Mouse (Mus musculus): ENCODE data around the gene Sema4b. TPM values are rescaled to one million over a fixed set of nuclear protein-coding genes. Genes with fewer than 3 reads are reported as not detected.

The Sema4b gene
- polyA plus RNA-seq, 1 experiment from 2014 or later: 11.6 TPM

DNA sequence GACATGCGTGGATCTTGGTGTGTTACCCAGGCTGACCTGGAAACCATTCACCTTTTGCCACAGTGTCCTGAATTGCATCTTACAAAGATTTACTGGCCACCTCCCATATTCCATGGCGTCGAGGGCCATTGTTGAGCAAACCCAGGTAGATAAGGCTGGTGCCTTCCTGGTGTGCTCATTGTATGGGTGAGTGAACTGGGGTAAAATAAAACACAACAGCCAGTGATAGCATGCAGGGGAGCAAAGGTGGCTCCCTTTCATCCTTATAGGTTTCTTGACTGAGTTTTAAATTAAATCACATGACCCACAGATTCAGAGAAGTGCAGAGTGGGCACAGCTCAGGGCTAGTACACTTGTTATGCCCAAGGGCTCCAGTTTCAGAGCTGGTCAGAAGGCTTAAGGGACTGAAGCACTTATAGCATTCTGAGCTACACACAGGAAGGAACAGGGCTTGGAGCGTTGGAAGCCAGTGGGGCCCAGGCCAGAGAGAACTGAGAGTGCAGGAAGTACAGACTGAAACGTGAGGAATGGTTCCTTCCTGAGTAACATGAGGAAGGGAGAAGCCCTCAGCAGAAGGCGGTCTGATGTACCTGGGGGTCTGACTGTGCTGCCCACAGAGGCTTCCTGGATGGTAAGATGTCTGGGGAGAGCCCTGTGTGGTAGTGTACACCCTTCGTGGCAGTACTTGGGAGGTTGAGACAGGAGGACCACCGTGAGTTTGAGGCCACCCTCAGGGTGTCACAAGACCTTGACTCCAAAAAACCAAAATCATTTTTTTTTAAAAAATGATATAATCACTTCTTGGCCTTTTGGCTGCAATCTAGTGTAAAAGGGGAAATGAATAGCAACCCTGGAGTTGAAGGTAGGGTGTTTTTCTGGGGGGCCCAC lies 14.3 kb upstream of the Sema4b start:
- whole genome bisulfite sequencing: 55% methylated on average over 8 of the region's 8 CpGs
- peaks cover 5% of the 10 kb centered on the region; the same call in 1 of the 2 replicates for H3K4me1 ChIP-seq (ENCODE audit: insufficient read depth, low read depth, low read length)
- no peak overlapping the region for H3K9ac ChIP-seq (replicated peaks; ENCODE audit: low read depth)
- no peak overlapping the region for H3K4me2 ChIP-seq (replicated peaks; ENCODE audit: low read depth, low read length)
- no peak overlapping the region for H3K4me3 ChIP-seq (ENCODE audit: low read depth, low read length)
- no peaks in the 10 kb centered on the region for H3K36me3 ChIP-seq (ENCODE audit: insufficient read depth, low read length)
- no peak overlapping the region for H3K27ac ChIP-seq (ENCODE audit: low read length)
- no peak for DNase-seq (ENCODE audit: low spot score)
- ATAC-seq: no peak
- H3K27me3 ChIP-seq (replicated peaks; ENCODE audit: insufficient read depth, low read length): no peaks in the 10 kb centered on the region
- TF ChIP-seq CTCF (IDR thresholded peaks at IDR 0.05) (no peak), EP300 (IDR thresholded peaks at IDR 0.05) (no peak)
- no peaks in the 10 kb centered on the region for H3K9me3 ChIP-seq (ENCODE audit: low read length)

DNA sequence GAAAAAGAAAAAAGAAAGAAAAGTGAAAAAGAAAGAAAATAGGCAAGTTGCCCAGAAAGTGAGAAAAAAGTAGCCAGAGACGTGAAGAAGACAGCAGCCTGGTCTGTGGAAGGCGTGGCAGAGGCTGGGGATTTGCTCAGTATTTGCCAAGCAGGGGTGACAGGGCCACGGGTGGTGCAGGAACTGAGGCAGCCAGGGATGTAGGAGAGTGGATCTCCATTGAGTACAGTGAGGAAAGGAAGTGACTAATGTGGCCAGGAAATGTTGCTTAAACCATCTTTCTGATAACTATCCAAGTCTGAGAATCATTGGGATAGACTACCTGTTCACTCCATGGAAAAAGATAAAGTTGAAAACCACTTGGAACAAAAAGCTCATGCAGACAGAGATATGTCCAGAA lies 10.5 kb upstream of the Sema4b start:
- ATAC-seq (no peak), DNase-seq (ENCODE audit: low spot score) (no peak)
- Histone ChIP-seq H3K9me3 (ENCODE audit: low read length) (no peaks in the 10 kb centered on the region), H3K4me1 (ENCODE audit: insufficient read depth, low read depth, low read length) (peaks cover 4% of the 10 kb centered on the region; the same call in 1 of the 2 replicates), H3K9ac (replicated peaks; ENCODE audit: low read depth) (no peak overlapping the region), H3K27me3 (replicated peaks; ENCODE audit: insufficient read depth, low read length) (no peaks in the 10 kb centered on the region), H3K4me3 (ENCODE audit: low read depth, low read length) (no peak overlapping the region), H3K4me2 (replicated peaks; ENCODE audit: low read depth, low read length) (no peak overlapping the region), H3K36me3 (ENCODE audit: insufficient read depth, low read length) (no peaks in the 10 kb centered on the region), H3K27ac (ENCODE audit: low read length) (no peak overlapping the region)
- WGBS: 31% methylated on average over 3 of the region's 3 CpGs
- no peak for TF ChIP-seq CTCF (IDR thresholded peaks at IDR 0.05)
- TF ChIP-seq EP300 (IDR thresholded peaks at IDR 0.05): no peak

- TF ChIP-seq CTCF (IDR thresholded peaks at IDR 0.05) (no peak), EP300 (IDR thresholded peaks at IDR 0.05) (no peak)
- H3K27me3 ChIP-seq (replicated peaks; ENCODE audit: insufficient read depth, low read length): no peaks in the 10 kb centered on the region
- WGBS: 91% methylated on average over 3 of the region's 3 CpGs
- H3K9me3 ChIP-seq (ENCODE audit: low read length): no peaks in the 10 kb centered on the region
- no peak overlapping the region for H3K9ac ChIP-seq (replicated peaks; ENCODE audit: low read depth)
- ATAC-seq (no peak), DNase-seq (ENCODE audit: low spot score) (no peak)
- H3K4me3 ChIP-seq (ENCODE audit: low read depth, low read length): no peak overlapping the region
- H3K4me1 ChIP-seq (ENCODE audit: insufficient read depth, low read depth, low read length): no peaks in the 10 kb centered on the region
- H3K4me2 ChIP-seq (replicated peaks; ENCODE audit: low read depth, low read length): no peak overlapping the region
- H3K36me3 ChIP-seq (ENCODE audit: insufficient read depth, low read length): no peaks in the 10 kb centered on the region
- H3K27ac ChIP-seq (ENCODE audit: low read length): no peak overlapping the region
These were observed 9.2 kb upstream of the Sema4b start for GRCm38 (mm10) chr7:80177438-80177837.

GRCm38 (mm10) chr7:80178037-80178729 lies 8.5 kb upstream of the Sema4b start:
- ATAC-seq (no peak), DNase-seq (ENCODE audit: low spot score) (no peak)
- no peaks in the 10 kb centered on the region for H3K27me3 ChIP-seq (replicated peaks; ENCODE audit: insufficient read depth, low read length)
- no peak overlapping the region for H3K4me2 ChIP-seq (replicated peaks; ENCODE audit: low read depth, low read length)
- no peak overlapping the region for H3K27ac ChIP-seq (ENCODE audit: low read length)
- H3K4me3 ChIP-seq (ENCODE audit: low read depth, low read length): no peak overlapping the region
- H3K36me3 ChIP-seq (ENCODE audit: insufficient read depth, low read length): no peaks in the 10 kb centered on the region
- no peaks in the 10 kb centered on the region for H3K4me1 ChIP-seq (ENCODE audit: insufficient read depth, low read depth, low read length)
- WGBS: 85% methylated on average over 10 of the region's 10 CpGs
- H3K9me3 ChIP-seq (ENCODE audit: low read length): no peaks in the 10 kb centered on the region
- no peak overlapping the region for H3K9ac ChIP-seq (replicated peaks; ENCODE audit: low read depth)
- TF ChIP-seq CTCF (IDR thresholded peaks at IDR 0.05) (no peak), EP300 (IDR thresholded peaks at IDR 0.05) (no peak)

DNA sequence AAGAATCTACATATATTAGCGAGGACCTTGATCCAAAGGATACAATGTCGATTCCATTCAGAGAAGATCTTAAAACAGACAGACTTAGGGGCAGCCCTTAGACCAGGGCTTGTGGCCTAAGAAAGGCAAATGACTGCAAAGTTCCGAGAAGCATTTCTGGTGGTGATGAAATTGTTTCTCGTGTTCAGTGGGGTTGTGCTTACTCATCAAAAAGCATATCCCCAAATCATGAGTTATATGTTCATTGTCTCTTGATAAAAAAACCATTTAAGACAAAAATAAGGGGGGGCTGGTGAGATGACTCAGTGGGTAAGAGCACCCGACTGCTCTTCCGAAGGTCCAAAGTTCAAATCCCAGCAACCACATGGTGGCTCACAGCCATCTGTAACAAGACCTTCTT lies 7.3 kb upstream of the Sema4b start:
- TF ChIP-seq EP300 (IDR thresholded peaks at IDR 0.05): no peak
- TF ChIP-seq CTCF (IDR thresholded peaks at IDR 0.05): no peak
- WGBS: 83% methylated on average over 6 of the region's 6 CpGs

GRCm38 (mm10) chr7:80179790-80180189 lies 6.9 kb upstream of the Sema4b start:
- no peak overlapping the region for H3K27ac ChIP-seq (ENCODE audit: low read length)
- H3K4me3 ChIP-seq (ENCODE audit: low read depth, low read length): no peak overlapping the region
- DNase-seq (ENCODE audit: low spot score): no peak
- no peak for ATAC-seq
- no peak overlapping the region for H3K9ac ChIP-seq (replicated peaks; ENCODE audit: low read depth)
- no peaks in the 10 kb centered on the region for H3K36me3 ChIP-seq (ENCODE audit: insufficient read depth, low read length)
- WGBS: 88% methylated on average over 6 of the region's 6 CpGs
- TF ChIP-seq EP300 (IDR thresholded peaks at IDR 0.05) (no peak), CTCF (IDR thresholded peaks at IDR 0.05) (no peak)
- H3K4me1 ChIP-seq (ENCODE audit: insufficient read depth, low read depth, low read length): no peaks in the 10 kb centered on the region
- H3K27me3 ChIP-seq (replicated peaks; ENCODE audit: insufficient read depth, low read length): no peaks in the 10 kb centered on the region
- no peak overlapping the region for H3K4me2 ChIP-seq (replicated peaks; ENCODE audit: low read depth, low read length)
- H3K9me3 ChIP-seq (ENCODE audit: low read length): no peaks in the 10 kb centered on the region

More for the DNA sequence above, 7.3 kb upstream of the Sema4b start:
- Histone ChIP-seq H3K9ac (replicated peaks; ENCODE audit: low read depth) (no peak overlapping the region), H3K4me1 (ENCODE audit: insufficient read depth, low read depth, low read length) (no peaks in the 10 kb centered on the region), H3K27me3 (replicated peaks; ENCODE audit: insufficient read depth, low read length) (no peaks in the 10 kb centered on the region), H3K4me2 (replicated peaks; ENCODE audit: low read depth, low read length) (no peak overlapping the region), H3K9me3 (ENCODE audit: low read length) (no peaks in the 10 kb centered on the region), H3K4me3 (ENCODE audit: low read depth, low read length) (no peak overlapping the region), H3K27ac (ENCODE audit: low read length) (no peak overlapping the region), H3K36me3 (ENCODE audit: insufficient read depth, low read length) (no peaks in the 10 kb centered on the region)
- no peak for ATAC-seq
- DNase-seq (ENCODE audit: low spot score): no peak
